Mouse (Mus musculus): ENCODE measurements around the gene Ranbp17. TPM values are rescaled to one million over a fixed set of nuclear protein-coding genes. Genes with fewer than 3 reads are reported as not detected.
A peak's percentile ranks its signal among the peaks of the same experiment; 100 is the strongest.
"Not testable (repeated sequence)": the region's sequence is repeated elsewhere in the genome, so short reads cannot be mapped to it uniquely, and the experiment has no call there.

Gene Ranbp17
- total RNA-seq (2021): 1 to 10 TPM; 7.6 to 7.7 TPM

- peak; percentile 12 to 21 for DNase-seq
Measured at GRCm38 (mm10) chr11:33513376-33513991, at the start of gene Ranbp17. Gene Ranbp17, minus strand, starts transcription at chr11:33513746.

DNA sequence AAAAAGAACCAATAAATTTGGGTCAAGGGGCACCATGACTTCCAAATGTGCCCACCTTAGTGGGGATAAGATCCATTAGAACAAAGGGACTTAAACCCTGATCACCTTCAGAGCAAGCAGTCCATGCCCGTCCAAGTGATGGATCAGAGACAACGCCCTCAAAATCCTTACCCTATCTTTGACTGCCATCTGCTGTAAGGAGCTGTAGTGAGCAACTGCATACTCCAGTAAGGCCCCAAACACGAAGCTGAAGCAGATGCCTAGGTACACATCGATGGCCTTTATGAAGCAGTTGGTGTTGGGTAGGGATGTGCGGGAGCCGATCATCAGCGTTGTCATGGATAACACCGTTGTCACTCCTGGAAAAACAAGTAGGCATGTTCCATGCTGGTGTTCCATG is 40.6 kb upstream of the Ranbp17 start:
- peak; percentile 15 to 16 for DNase-seq

DNA sequence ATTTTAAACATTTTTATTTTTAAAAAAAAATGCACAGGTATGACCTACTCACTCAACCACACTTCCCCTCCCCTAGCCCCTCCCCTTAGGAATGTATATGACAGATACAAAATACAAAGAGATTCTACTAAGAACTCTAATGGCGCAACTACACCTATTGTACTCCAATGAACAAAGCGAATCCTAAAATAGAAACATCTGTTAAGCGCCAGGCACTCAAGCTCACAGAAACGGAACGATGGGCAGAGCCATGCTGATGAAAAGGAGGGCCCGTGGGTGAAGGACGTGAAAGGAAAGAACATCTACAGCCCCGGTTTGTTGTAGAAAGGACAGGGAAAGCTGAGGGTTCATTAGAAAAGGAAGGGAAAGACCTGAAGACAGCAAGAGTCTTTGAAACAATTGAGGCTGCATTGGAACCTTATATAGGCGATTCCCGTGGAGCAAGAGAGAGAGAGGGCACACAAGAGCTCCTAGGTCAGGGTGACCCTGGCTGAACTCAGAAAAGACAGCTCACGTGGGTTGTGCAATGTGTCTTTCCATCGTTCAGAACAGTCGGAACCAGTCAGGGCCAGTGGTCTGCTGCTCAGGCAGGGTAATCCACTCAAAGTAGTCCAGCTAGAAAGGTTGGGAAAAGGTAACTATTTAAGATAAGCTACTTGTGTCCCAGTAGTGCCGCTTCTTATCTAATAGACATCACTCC is 37.5 kb upstream of the Ranbp17 start:
- no peak for DNase-seq

DNA sequence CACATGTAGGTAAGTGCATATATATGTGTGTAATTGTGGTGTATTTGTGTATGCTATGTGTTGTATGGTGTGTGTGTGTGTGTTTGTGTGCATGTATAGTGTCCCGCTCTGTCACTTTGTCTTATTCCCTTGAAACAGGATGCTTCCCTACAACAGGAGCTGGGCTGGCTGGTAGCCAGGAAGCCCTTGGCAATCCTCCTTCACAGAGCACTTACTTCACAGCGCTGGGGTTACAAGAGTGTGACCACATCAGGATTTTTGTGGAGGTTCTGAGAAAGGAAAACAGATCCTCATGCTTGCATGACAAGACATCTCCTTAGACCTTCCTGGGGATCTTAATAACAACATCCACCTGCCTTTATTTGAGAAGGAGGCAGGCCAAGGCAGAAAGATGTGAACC is 33.8 kb upstream of the Ranbp17 start:
- no peak for DNase-seq

DNA sequence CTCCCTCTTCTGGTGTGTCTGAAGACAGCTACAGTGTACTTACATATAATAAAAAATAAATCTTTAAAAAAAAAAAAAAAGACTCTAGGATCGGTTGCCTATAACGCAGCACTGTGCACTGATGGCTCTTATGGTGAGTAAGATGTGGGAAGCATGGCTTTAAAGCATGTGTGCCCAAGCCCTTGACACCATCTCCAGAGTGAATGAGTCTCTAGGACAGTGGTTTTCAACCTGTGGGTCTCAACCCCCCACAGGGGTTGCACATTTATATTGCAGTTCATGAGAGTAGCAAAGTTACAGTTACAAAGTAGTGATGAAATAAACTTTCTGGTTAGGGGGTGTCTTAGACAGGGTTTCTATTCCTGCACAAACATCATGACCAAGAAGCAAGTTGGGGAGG is 31.4 kb upstream of the Ranbp17 start:
- DNase-seq: no peak

- DNase-seq: no peak
Measured at GRCm38 (mm10) chr11:33544121-33544520, 30.6 kb upstream of the Ranbp17 start.

GRCm38 (mm10) chr11:33537390-33538125 is 24.0 kb upstream of the Ranbp17 start:
- no peak for DNase-seq

DNA sequence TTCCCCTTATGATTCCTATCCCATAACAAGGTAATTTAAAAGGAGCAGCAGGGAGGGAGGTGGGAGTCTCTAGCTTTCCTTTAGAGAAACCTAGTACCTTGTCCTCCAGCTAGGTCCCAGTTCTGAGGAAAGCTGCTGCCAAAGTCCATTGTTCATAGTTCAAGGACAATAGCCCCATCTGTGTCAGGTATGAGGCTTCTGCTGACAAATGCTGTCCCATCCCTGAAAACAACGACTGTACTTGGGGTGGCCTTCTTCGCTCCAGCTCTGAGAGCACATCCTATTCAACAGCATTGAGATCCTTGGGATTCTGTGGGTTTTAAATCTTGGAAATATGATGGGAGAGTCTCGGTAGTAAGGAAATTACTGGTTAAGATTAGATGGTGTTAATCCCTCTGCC is 23.1 kb upstream of the Ranbp17 start:
- DNase-seq: no peak

GRCm38 (mm10) chr11:33534541-33534940 is 21.0 kb upstream of the Ranbp17 start:
- DNase-seq: no peak

- DNase-seq: no peak
Measured at GRCm38 (mm10) chr11:33533577-33533976, 20.0 kb upstream of the Ranbp17 start.

DNA sequence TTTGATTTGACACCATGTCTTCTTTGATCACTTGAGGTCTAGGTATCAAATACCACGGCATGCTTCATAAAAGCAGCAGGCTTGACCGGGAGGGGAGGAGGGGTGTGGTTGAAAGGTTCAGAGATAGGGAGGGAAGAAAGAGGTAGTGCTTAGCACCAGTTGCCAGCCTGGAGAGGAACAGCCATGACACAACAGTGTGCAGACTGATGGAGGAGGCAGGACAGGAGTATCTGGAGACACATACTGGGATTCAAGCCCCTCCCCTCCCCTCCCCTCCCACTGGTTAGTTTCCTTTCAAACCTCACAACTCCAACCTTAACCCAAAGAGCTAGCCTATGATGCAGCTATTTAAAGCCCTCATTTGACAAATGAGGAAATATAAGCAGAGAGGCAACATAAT is 16.0 kb upstream of the Ranbp17 start:
- DNase-seq: no peak

- peak; percentile 42 to 58 for DNase-seq
Measured at GRCm38 (mm10) chr11:33512854-33513375, 631 bp downstream of the Ranbp17 start.

GRCm38 (mm10) chr11:33509401-33509800 is 4.1 kb downstream of the Ranbp17 start:
- DNase-seq: no peak

- no peak for DNase-seq
Measured at GRCm38 (mm10) chr11:33485746-33486145, 27.8 kb downstream of the Ranbp17 start.

DNA sequence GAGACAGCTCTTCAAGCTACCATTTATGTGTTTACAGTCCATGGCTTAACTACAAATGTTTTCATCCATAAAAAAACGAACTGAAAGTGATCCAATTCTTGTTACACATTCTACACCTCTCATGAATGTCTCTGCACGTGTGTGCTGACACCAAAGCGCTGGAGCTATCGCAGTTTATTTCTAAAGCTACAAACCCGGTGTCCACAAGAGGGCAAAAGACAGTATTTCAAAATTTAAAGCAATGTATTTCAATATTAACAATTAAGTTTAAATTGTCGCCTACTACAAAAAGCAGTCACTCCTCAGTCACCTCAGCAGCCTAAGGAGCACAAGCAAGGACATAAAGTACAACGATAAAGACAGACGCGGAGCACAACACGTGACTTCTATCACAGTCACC is 33.1 kb downstream of the Ranbp17 start:
- DNase-seq: no peak

GRCm38 (mm10) chr11:33479209-33479608 is 34.3 kb downstream of the Ranbp17 start:
- no peak for DNase-seq

GRCm38 (mm10) chr11:33476634-33477033 is 36.9 kb downstream of the Ranbp17 start:
- no peak for DNase-seq

DNA sequence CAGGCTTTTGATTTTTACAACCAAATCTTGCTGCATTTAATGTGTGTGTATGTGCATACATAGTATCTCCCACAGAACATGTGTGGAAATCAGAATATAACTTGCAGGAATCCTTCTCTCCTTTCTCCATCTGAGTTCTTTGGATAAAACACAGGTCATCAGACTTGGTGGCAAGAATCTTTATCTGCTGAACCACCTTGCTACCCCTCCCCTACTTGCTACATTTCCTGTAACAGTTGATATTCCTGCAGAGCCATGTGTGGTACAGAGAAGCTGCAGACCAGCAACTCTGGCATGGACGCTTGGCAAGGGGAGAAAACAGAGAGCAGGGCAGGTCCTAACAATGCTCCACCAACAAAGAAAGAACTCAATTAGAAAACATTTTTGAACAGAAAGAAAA is 52.4 kb downstream of the Ranbp17 start:
- no peak for DNase-seq

GRCm38 (mm10) chr11:33454069-33454468 is 59.5 kb downstream of the Ranbp17 start:
- no peak for DNase-seq

DNA sequence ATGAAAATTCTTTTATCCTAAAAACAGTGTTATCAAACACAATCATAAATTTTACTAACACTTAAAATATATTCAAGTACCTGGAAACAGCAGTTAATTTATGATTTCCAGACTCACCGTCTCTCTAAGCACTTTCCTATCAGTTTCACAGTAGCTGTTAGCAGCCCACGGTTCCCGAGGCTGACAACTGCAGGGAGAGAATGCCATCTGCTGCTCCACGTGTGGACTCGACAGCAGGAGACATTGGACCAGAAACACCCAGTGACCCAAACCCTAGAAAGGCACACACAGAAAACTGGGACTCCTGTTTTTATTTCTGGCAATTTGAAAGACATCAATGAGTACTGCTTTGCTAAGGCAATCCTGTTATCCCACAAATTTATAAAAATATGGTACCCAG is 79.7 kb downstream of the Ranbp17 start:
- DNase-seq: peak in 1 of 2 experiments; percentile 9

DNA sequence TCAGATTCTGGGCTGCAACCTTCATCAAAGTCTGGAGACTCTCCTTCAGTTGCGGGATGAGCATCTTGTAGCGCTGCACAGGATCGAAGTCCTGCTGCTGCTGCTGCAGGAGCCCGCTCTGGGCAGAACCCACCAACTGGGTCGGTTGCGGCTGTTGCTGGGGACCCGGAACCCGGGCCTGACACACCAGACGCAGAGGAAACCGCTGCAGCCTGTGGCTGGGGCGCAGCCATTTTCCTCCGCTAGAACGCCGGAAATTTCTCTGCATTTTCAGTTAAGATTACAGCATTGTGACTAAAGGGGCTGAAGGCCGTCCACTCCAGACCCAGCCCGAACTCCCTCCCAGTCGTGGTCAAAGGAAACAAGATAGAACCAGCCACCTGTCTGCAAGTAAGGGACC is 85.3 kb downstream of the Ranbp17 start:
- DNase-seq: not testable (repeated sequence)

DNA sequence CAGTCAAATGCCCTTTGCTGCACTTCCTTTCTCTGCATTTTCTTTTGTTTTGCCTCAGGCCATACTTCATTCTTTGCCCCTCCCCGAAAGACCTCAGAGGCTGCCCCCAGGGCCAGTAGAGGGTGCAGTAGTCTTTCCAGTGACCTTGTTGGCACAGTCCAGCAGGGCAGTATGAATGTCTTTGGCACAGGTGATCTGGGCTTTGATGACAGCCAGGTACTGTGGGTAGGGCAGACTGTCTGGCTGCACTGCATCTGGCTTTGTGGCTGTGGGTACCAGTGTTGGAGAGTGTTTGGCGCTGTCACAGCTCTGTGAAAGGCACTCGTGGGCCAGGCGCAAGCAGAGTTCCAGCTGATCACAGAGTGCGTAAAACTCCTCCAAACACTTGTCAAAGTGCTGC is 85.8 kb downstream of the Ranbp17 start:
- DNase-seq: not testable (repeated sequence)

DNA sequence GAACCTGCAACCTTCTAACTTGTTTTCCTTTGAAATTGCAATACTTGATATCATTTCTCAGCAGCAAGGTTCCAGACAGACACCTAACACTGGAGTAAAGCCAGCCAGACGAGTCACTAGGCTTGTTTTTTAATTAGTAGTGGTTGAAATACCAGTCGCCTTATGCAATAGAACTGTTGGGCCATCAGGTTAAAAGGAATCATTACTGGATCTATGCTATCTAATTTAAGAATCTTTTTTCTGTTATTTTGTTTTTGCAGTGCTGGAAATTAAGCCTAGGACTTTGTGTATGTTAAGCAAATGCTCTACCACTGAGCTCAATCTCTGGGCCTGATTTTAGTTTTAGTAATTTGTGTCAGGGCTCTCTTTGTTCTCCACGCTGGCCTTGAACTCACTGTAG is 91.3 kb downstream of the Ranbp17 start:
- no peak for DNase-seq

All from layer of hippocampus, postnatal 36 days (tissue).